Mouse (Mus musculus): ENCODE data around the gene Tmed8. TPM values are rescaled to one million over a fixed set of nuclear protein-coding genes. Genes with fewer than 3 reads are reported as not detected.
"Not testable (repeated sequence)": the region's sequence is repeated elsewhere in the genome, so short reads cannot be mapped to it uniquely, and the experiment has no call there.

The Tmed8 gene
- total RNA-seq, 2 experiments from 2014 or later: 25.6 to 26.4 TPM

DNA sequence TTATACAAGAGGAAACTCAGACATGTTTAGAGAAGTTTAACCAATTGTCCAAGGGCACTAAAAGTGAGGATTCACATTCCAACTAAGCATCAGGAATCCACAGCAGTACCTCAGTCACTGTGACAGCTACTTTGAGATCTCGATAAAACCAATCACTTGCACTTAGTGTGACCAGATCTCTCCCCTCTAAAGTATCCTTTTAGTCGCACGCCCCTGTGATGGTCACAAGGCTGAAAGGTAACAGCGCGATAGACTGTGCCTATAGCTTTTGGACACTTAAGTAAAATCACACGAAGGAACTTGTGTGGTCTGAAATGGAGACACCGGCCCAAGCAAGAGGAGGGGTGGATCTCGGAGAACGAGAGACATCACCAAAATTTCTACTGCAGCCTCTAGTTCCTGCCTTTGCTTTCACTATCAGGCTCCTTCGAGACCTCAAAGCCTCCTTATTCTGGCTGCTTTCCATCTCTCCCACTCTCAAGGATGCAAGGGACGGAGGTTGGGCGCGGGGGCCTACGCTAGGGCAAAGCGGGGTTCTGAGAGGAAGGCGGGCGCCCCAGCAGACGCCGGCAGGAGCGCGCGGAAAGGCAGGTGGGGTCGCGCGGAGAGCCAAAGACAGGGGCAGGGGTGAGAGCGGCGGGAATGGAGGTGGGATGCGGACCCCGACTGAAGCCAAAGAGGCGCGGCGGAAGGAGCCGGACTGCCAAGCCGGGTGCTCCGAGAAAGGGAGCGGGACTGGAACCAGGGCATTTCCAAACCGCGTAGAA lies 865 bp downstream of the Tmed8 start, which contains the start of gene Samd15:
TSS of gene Samd15 (plus strand) at position 518 of the 767 bp plus-strand sequence.
- Histone ChIP-seq H3K27ac (peak within 1 kb of the TSS; percentile 96), H3K4me3 (peak within 1 kb of the TSS; percentile 80)
- DNase-seq (ENCODE audit: low spot score in 2 of 2): peak in 1 of 2 experiments; percentile 23
- no peak for TF ChIP-seq CTCF (conservative IDR thresholded peaks at IDR 0.05)

DNA sequence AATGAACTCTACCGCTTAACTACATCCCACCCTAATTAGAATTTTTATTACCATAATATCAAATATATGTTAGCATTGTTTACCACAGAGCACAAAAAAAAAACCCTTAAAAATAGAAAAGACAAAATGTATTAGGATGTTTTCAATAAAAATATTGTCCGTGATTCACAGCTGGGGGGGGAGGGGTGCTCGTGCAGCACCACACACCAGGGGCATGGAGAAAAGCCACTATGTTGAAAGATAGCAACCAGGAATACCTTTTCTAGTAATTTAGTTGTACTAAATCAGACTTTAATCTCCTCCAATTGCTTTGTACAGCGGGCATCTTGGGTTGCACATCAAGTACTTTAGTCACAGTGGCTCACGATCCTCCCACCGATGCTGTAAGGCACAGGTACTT lies 1.5 kb downstream of the Tmed8 start:
- no peak for DNase-seq (ENCODE audit: low spot score in 2 of 2)
- no peak for TF ChIP-seq CTCF (conservative IDR thresholded peaks at IDR 0.05)
- Histone ChIP-seq H3K27ac (peak overlapping the region; percentile 96), H3K4me3 (peak overlapping the region; percentile 80)

DNA sequence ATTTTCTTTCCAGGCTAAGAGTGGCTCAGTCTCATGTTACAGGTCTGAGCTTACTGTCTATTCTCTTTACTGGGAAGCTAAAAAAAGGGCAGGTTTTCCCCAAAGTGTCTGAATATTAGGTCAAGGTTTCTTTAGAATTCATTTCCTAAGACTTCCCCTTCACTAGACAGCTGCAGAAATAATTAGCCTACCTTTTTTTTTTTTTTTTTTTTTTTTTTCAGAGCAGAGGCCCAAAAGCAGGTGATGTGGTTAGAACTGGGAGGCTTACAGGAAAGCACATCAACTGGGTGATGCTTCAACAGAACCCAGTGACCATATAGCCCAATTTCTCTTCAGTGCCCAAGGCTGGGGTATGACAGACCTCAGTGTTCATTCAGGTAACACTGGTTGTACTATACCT lies 3.9 kb downstream of the Tmed8 start:
- DNase-seq (ENCODE audit: low spot score in 2 of 2): no peak
- Histone ChIP-seq H3K27ac (no peak overlapping the region), H3K4me3 (no peak overlapping the region)
- no peak for TF ChIP-seq CTCF (conservative IDR thresholded peaks at IDR 0.05)

DNA sequence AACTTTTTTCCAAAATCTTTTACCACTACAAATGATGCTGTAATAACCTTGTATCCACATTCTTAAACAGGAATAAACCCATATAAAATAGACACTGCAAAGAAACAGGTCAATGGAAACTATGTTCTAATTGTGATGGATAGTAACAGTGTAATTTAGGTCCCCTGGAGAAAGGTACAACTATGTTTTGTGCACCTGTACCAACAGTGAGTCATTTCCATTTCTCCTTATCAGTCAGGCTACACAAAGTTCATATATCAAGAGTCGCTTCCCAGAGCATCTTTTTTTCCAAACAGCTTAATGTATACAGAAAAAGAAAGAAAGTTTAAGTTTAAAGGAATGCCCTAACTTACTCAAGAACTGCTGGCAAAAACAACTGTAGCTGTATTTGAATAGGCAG lies 5.2 kb downstream of the Tmed8 start:
- DNase-seq (ENCODE audit: low spot score in 2 of 2): no peak
- TF ChIP-seq CTCF (conservative IDR thresholded peaks at IDR 0.05): no peak
- H3K27ac ChIP-seq: no peak overlapping the region
- H3K4me3 ChIP-seq: no peak overlapping the region

DNA sequence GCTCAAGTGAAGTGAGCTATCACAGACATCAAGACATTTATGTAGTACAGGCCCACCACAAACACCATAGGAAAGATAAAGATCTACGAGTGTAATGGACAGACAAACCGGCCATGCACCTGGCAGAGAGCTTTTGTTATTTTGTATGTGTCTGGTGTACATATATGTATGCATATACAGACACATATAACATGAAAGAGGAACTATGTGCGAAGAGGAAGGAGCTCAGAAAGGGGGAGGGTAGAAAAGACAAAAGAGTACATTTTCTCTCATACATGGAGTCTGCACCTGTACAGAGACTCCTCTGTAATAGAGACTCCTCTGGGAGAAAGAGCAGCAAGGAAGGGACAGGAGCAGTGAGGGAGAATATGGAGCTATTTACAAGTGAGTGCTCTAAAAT lies 7.2 kb downstream of the Tmed8 start:
- Histone ChIP-seq H3K27ac (no peak overlapping the region), H3K4me3 (no peak overlapping the region)
- no peak for DNase-seq (ENCODE audit: low spot score in 2 of 2)
- no peak for TF ChIP-seq CTCF (conservative IDR thresholded peaks at IDR 0.05)

DNA sequence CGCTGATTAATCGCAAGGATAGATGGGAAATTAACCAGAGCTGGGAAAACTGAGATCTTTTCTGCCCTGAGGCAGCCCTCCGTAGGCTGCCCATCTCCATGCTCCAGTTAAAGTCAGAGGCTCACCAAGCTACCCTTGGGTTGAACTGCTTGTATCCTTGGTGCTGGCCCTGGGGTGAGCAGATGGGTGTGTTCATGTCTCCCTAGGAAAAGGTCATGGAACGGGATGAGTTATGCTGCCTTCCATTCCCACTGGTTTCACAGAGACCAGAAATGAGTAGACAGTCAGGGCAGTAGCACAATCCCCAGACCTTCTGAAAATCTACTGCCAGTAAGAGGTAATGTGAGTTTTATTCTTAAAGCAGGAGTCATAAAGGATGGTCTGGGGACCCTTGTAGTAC lies 22.6 kb downstream of the Tmed8 start:
- DNase-seq (ENCODE audit: low spot score in 2 of 2): no peak
- no peak for TF ChIP-seq CTCF (conservative IDR thresholded peaks at IDR 0.05)
- no peak overlapping the region for H3K4me3 ChIP-seq
- H3K27ac ChIP-seq: no peak overlapping the region

DNA sequence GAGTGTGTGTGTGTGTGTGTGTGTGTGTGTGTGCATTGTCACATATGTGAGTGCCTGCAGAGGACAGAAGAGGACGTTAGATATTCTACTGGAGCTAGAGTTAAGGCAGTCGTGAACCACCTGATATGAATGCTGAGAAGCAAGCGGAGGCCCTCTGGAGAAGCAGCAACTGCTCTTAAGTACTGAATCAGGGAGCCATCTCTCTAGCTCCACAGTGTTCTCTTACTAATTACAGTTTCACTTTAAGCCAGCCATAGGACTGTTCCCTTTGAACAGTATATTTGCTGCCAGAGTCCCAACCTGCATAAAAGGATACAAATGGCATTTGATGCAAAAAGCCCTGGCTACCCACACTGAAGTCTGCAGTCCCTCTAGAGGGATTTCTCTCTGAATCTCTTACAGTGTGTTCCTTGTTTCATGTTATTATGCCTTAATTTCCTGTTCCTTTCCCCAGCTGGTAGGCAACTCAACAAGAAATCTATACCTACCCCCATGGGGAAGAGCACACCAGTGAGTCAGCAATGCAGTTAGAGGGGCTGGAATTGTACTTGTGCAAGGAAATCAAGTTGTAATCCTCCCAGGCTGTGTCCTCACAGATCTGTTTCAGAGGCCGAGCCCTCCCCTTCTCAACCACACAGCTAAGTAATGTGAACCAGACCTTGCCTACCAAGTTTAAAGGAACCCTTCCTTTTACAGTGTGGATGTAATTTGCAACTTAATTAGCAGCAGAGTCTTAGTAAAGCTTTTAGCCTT lies 24.9 kb downstream of the Tmed8 start:
- DNase-seq (ENCODE audit: low spot score in 2 of 2): peak in 1 of 2 experiments; percentile 10
- Histone ChIP-seq H3K4me3 (no peak overlapping the region), H3K27ac (peak overlapping the region; percentile 21; the same call in 1 of the 2 replicates)
- TF ChIP-seq CTCF (conservative IDR thresholded peaks at IDR 0.05): no peak

DNA sequence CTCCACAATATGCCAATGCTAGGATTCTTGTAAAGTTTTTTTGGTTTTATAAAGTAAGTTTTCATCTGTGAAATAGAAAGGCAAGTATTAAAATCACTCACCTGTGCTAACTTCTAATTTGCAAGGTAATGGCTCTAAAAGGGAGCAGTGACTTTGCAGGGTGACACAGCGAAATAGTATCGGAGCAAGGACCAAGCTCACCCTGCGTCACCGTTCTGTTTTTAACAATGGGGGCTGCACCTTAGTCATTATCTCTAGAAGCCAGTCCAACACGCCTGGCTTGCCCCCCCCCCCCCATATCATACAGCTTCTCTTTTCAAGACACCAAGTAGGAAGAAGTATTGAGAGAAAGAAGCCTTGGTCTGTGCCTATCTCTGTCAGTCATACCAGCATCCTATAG lies 39.4 kb downstream of the Tmed8 start:
- H3K4me3 ChIP-seq: no peak overlapping the region
- H3K27ac ChIP-seq: no peak overlapping the region
- TF ChIP-seq CTCF (conservative IDR thresholded peaks at IDR 0.05): no peak
- DNase-seq (ENCODE audit: low spot score in 2 of 2): no peak

DNA sequence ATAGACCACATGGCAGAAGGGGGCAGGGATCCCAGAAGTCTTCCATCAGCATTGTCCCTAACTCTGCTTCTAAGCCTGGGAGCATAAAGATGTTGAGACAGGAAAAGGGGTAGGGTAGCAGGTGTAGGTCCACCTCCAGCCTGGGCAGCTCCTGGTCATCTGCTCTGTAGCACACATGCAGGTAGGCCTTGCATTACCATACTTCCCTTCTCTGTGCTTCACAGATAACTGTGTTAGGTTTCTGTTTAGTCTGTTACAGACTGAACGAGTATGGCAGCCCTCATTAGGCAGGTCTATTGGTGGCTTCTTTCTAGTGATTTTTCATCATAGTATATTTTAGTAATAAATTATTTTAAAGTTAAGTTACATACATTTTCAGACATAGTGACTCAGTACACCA lies 39.9 kb downstream of the Tmed8 start:
- Histone ChIP-seq H3K27ac (no peak overlapping the region), H3K4me3 (no peak overlapping the region)
- no peak for DNase-seq (ENCODE audit: low spot score in 2 of 2)
- no peak for TF ChIP-seq CTCF (conservative IDR thresholded peaks at IDR 0.05)

DNA sequence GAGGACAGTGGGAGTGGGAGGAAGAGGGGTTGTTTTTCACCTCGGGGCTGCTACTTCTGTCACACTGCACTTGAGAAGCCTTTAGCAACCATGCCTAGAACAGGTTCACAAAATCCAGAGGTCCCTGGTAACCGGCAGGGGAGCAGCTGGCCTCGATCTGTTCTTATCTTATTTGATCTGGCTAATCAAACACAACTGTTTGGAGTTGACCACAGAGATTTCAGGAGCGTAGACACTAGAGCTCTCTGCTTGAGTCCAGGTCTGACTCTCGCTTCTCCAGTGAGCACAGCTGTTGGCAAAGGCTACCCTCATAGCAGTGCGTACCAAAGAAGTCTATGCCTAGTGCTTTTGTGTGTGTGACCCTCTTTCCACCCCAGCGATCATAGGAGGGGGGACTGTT lies 42.2 kb downstream of the Tmed8 start:
- Histone ChIP-seq H3K4me3 (no peak overlapping the region), H3K27ac (no peak overlapping the region)
- TF ChIP-seq CTCF (conservative IDR thresholded peaks at IDR 0.05): no peak
- no peak for DNase-seq (ENCODE audit: low spot score in 2 of 2)

DNA sequence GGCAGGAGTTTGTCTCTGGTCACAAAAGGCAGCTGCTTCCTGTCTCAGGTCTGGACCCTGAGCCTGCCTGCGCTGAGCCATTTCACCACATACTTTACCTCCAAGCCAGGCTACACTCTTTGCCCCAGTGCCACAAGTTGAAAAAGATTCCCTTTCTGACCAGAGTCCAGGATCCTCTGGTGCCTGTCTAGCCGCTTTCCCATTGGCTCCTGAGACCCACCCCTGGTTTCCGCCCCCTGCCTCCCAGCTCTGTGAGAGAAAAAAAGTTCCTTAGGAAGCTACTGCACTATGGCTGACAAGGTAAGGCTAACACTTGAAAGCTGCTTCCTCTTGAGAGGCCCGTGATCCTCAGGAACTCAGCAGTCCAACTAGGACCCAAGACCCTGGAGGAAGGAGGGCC lies 42.9 kb downstream of the Tmed8 start:
- no peak overlapping the region for H3K27ac ChIP-seq
- no peak for TF ChIP-seq CTCF (conservative IDR thresholded peaks at IDR 0.05)
- H3K4me3 ChIP-seq: no peak overlapping the region
- no peak for DNase-seq (ENCODE audit: low spot score in 2 of 2)

DNA sequence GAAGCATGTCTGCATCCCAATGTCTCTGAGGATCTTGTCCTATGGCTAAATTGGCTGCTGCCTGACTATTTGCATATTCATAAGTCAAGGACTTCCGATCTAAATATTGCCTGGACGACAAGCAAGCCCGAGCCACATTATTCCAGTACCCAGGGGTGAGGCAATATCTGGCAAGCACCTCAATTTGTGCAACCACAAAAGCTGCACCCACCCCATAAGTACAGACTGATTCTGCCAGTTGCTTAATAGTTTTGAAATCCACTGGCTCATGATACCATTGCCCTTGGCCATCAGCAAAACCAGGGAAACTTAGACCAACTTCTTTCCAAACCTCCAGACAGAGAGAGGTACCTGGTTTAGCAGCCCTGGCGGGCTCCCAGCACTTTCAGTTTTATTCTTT lies 45.8 kb downstream of the Tmed8 start:
- H3K27ac ChIP-seq; DNase-seq (ENCODE audit: low spot score in 2 of 2); H3K4me3 ChIP-seq: not testable (repeated sequence)

DNA sequence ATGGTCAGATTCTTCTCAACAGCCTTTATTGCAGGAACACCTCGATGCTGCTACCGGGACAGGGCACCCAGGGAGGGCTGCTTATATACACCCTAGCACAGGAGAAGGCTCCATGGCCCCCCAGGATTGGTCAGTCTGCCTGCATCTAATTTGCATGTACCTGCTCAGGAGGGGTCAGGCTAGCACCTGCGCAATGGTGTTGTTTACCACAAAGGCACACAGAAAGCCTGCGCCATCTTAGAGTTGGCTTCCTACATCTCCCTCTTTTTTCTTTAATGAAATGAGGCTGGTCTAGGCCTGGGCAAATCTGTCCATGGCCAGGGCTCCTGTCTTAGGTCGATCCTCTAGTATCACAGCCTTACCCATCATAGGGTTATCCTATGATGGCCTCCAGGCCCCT lies 50.8 kb downstream of the Tmed8 start:
- TF ChIP-seq CTCF (conservative IDR thresholded peaks at IDR 0.05): no peak
- DNase-seq (ENCODE audit: low spot score in 2 of 2): no peak
- no peak overlapping the region for H3K4me3 ChIP-seq
- H3K27ac ChIP-seq: no peak overlapping the region

DNA sequence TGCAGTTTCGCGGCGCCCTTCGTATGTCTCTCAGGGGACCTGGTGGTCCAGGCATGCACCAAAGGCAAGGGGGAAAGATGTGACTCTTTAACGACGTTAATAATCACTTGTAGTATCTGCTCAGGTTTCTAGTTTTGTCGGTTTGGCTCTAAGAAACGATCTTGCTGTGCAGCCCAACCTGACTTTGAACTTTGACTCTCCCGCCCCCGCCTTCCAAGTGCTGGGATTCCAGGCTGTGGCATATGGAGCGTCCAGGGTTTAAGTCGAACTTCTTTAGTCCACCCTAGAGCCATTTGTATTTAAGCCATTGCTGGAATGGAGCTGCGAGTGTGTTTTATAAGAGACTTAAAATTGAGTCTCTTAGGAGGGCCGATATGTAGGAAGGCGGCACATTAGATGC lies 52.1 kb downstream of the Tmed8 start:
- H3K27ac ChIP-seq: peak overlapping the region; percentile 92
- H3K4me3 ChIP-seq: peak overlapping the region; percentile 77
- no peak for DNase-seq (ENCODE audit: low spot score in 2 of 2)
- TF ChIP-seq CTCF (conservative IDR thresholded peaks at IDR 0.05): no peak

Measured in layer of hippocampus, adult 2 months (tissue).